Mouse (Mus musculus) left cerebral cortex, adult 18-20 months (tissue): ENCODE data around the gene Dnaaf1. TPM values are rescaled to one million over a fixed set of nuclear protein-coding genes. Genes with fewer than 3 reads are reported as not detected.

Experiments
- DNase-seq, 2 experiments: peaks; one replicate each; pipeline ENCODE4 v3.0.0; 2021 to 2022; ENCODE audit warnings: low spot score in 2 of 2, mixed read lengths in 1 of 2
- total RNA-seq, 2 experiments: library from RNA; stranded (reverse); gene quantifications; 2 replicates each; pipeline ENCODE4 v1.2.3; 2021

The Dnaaf1 gene
- total RNA-seq, 2 experiments from 2014 or later = 0.19 to 0.21 TPM

GRCm38 (mm10) chr8:119569881-119570280, 5.2 kb upstream of the Dnaaf1 start:
- DNase-seq = no peak

- no peak for DNase-seq
These were observed 3.9 kb upstream of the Dnaaf1 start for GRCm38 (mm10) chr8:119571135-119571534.

GRCm38 (mm10) chr8:119572411-119572810, 2.6 kb upstream of the Dnaaf1 start:
- DNase-seq = no peak

DNA sequence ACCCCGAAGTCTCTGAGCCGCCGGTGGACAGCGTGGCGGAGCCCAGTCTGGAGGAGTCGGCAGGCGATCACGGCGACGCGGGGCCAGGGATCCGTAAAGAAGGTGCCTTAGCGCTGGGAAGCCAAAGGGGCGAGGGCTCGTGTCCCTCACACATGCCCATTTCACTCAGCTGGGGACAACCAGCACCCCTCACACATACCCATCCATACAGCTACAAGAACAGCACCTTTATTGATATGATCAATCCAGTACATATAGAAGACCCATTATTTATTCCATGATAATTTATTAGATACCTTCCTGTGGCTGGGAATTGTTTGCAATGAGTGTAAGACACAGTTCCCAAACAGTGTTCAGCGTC, 311 bp downstream of the Dnaaf1 start:
- DNase-seq = no peak

GRCm38 (mm10) chr8:119579096-119579495, 4.1 kb downstream of the Dnaaf1 start:
- DNase-seq = no peak

DNA sequence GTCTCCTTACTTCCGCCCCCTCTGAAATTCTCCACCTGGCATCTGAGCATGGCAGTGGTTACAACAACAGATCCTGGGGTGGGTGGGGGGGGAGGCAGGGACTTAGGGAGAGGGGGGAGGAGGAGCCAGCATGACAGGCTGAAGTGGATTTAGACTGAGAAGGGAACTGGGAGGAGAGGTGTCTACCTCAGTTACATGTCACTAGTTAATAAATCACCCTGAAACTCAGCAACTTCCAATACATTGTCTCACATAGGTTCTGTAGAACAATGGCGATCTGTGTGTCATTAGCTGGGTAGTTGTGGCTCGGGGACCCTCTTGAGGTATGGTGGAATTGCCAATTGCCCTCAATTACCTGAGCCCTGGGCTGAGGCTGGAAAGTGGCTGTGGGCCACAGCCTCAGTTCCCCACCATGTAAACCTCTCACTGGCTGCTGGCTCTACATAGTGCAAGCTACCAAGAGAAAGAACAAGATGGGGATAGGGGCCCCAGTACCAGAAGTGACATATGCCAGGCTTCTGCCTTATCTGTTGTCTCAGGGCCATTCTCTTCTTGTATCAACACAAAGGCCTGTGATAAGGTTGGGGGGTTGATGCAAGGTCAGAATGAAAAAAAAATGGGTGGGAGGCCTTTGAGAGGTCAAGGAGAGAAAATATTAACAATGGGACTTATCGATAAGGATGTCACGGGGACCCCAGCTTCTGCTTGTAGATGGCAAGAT, 5.6 kb downstream of the Dnaaf1 start:
- DNase-seq = no peak

- no peak for DNase-seq
These were observed 10.9 kb downstream of the Dnaaf1 start for GRCm38 (mm10) chr8:119585901-119586300.

DNA sequence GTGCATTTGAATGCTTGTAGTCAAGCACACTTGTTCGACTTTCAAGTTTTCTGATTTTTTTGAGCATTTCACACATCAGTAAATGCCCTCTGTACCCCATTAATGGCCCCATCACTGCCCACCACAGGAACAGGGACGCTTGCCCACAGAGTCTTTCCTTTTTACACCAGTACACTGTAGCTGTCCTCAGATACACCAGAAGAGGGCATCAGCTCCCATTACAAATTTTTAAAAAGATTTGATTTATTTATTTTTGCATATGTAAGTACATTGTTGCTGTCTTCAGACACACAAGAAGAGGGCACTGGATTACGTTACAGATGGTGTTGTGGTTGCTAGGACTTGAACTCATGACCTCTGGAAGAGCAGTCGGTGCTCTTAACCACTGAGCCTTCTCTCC, 13.3 kb downstream of the Dnaaf1 start:
- no peak for DNase-seq

DNA sequence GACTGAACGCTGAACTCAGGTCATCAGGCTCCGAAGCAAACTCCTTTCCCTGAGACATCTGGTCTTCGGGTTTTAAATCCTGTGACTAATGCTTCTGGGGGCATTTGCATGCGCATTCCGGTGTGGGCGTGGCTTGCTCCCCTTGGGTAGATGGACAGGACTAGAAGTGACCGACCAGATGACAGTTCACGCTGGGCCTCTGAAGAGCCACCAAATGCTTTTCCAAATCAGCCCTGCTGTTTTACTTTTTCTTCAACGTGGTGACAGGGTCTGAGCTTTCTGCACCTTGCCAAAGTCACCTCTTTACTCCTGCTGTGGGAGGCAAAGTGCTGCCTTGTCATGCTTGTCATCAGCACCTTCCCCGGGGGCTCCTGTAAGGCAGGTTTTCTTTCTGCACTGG, 13.8 kb downstream of the Dnaaf1 start:
- no peak for DNase-seq

GRCm38 (mm10) chr8:119590348-119590747, 15.3 kb downstream of the Dnaaf1 start:
- DNase-seq = no peak

DNA sequence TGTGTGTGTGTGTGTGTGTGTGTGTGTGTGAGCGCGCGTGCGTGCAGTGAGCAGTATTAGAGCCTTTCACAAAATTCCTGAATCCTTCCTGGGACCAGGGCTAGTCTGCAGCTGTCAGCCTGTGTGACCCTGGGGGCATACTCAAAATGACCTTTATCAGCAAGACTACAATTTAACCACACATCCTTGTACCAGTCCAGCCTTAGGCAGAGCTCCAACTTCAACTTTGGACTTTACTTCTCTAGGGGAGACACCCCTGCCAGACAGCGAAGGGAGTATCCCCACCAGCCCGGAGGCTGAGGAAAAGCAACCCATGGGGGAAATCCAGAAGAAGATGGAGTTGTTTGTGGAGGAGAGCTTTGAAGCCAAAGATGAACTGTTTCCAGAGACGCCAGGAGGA, 16.4 kb downstream of the Dnaaf1 start:
- no peak for DNase-seq

GRCm38 (mm10) chr8:119603771-119604170, 28.7 kb downstream of the Dnaaf1 start:
- DNase-seq = no peak

DNA sequence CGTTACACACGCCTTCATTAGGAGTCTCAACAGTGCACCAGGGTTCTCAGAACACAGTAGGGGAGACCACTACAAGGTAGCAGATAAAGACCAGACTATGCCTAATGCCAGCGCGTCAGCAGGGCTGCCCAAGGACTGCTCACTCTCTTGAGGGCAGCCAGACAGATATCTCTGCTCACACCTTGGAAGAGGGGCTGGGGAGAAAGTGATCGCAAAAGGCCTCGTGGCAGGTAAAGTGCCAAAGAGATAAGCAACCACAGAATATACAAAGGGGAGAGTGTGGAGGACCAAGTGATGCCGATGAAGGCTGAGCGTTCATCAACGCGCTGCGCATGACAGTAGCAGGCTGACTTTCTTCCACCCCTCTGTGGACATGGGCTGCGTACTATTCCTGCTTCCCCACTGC, 29.4 kb downstream of the Dnaaf1 start:
- no peak for DNase-seq

- peak; percentile 93 to 97 for DNase-seq
These were observed 30.0 kb downstream of the Dnaaf1 start, which contains the start of gene Taf1c for GRCm38 (mm10) chr8:119604996-119605395. Taf1c (minus strand) TSS chr8:119605222.

DNA sequence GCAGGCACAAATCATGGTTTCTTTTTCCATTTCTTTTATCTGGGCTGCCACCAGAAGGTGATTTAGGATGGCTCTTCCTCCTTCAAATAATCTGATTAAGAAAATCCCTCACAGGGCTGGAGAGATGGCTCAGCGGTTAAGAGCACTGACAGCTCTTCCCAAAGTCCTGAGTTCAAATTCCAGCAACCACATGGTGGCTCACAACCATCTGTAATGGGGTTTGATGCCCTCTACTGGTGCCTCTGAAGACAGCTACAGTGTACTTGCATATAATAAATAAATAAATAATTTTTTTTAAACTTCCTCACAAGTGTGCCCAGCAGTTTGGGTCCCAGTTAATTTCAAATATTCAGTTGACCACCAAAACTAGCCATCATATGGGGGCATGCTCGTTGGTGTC, 31.2 kb downstream of the Dnaaf1 start:
- no peak for DNase-seq

GRCm38 (mm10) chr8:119612471-119612870, 37.4 kb downstream of the Dnaaf1 start, which contains the start of gene Adad2:
Adad2 (plus strand) TSS chr8:119612747.
- DNase-seq = no peak

DNA sequence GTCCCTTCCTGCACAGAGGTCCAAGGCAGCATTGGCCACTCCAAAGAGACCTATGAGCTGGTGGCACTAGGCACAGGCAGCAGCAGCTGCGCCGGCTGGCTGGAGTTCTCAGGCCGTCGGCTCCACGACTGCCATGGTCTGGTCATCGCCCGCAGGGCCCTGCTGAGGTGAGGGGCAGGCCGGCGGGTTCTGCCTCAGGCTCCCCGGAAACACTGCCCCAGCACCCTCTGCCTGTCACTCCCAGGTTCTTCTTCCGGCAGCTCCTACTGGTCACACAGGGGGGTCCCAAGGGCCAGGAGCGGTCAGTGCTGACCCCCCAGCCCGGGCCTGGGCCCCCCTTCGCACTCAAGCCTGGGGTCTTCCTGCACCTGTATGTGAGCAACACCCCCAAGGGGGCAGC, 40.1 kb downstream of the Dnaaf1 start:
- no peak for DNase-seq

DNA sequence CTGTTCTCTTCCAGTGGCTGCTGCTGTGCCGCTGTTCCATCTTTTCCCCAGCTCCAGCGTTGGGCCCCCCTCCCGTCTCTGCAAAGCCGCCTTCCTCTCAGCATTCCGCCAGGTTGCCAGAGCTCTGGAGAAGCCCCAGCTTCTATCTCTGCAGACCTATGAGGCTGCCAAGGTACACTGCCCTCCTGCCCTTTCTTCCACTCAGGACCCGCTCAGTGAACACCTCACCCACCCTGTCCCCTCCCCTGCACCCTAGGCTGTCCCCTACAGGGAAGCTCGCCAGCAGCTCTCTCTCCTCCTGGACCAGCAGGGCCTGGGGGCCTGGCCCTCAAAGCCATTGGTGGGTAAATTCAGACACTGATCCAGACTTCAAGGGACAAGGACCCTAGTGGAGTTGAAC, 41.3 kb downstream of the Dnaaf1 start:
- no peak for DNase-seq

DNA sequence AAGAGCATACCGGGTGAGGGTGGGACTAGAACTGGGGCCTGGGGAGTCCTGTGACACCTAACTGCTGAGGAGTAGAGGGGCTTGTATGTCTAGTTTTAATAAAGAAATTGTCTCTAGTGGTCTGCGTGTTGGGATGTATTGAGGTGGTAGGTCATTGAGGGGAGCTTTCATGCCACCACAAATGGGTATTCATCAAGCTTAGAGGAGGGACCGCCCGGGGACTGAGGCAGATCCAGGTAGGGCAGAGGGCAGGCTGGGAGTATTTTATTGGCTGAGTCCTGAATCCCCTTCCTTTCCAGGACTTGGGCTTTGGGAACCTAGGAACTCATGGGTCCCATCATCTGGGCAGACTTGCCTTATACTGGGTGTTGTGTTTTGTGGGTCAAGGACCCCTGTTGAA, 41.8 kb downstream of the Dnaaf1 start:
- DNase-seq = no peak

DNA sequence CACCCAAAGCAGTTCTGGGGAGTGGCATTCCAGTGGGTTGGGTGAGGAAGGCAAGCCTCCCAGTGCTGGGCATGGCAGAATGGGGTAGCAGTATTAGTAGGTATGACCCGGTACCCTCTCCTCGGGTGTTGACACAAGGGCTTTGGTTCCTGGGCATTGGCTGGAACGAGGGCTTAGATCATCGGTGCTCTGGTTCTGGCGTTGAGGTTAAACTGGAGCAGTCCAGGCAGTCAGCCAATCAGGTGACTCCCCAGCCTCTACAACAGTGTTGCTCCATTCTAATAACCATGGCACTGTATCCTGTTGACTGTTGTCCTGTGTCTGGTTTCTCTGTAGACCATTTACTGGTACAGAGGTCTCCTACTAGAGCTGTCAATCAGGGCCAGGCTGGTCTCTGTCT, 42.6 kb downstream of the Dnaaf1 start:
- DNase-seq = no peak

- DNase-seq = no peak
These were observed 43.9 kb downstream of the Dnaaf1 start for GRCm38 (mm10) chr8:119618887-119619286.

DNA sequence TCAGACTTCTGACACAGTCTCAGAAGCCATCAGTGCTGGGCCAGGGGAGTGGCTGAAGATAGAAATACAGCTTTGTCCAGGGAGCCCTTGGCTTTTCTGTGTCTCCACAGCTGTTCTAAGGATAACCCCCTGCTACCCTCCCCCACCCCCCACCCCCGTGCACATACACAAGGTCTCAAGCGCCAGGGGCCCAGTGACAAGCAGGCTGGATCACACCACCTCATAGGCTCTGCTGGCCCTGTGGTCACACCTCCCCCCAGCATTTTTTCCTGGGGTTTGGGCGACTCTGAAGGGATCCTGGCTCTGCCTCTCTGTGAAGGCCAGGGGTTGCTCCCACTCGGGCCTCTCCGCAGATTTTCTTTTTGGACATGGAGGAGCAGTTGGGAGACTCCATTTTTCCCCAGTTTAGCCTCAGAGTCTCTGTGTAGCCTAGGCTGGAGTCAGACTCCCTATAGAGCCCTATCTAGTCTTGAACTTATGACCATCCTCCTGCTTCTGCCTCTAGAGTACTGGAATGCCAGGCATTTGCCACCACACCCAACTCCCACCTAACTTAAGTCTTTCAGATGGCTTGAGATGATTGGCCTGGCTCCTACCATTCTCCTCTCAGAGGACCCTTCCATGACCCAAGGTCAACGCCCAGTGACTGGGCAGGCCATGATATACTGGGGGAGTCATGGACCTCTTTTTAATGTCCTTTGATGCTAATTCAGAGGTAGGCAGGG, 45.2 kb downstream of the Dnaaf1 start:
- DNase-seq = no peak
